Mouse (Mus musculus) CH12.LX (cell line): ENCODE data around the gene Gm2564. TPM values are rescaled to one million over a fixed set of nuclear protein-coding genes. Genes with fewer than 3 reads are reported as not detected.
"Not testable (repeated sequence)": the region's sequence is repeated elsewhere in the genome, so short reads cannot be mapped to it uniquely, and the experiment has no call there.

Source experiments
- DNase-seq: peaks from one replicate; pipeline ENCODE4 v3.0.0-alpha.2; 2013; ENCODE audit errors: extremely low read depth
- H3K27ac ChIP-seq: 2 replicates; pipeline ENCODE4 v1.5.1; 2012; ENCODE audit warnings: low read depth, mild to moderate bottlenecking, control low read depth, moderate library complexity; ENCODE audit not compliant: insufficient read depth
- H3K27me3 ChIP-seq: replicated peaks from 2 replicates; pipeline ENCODE3; 2012; ENCODE audit warnings: inconsistent platforms
- H3K36me3 ChIP-seq, 2 experiments: replicated peaks in 1 of 2; 2 replicates each; pipeline versions ENCODE3 to v1.6.1; 2012; ENCODE audit warnings: inconsistent platforms in 1 of 2, low read length in 1 of 2, mild to moderate bottlenecking in 1 of 2, mixed read lengths in 1 of 2, moderate library complexity in 1 of 2; ENCODE audit not compliant: control insufficient read depth in 1 of 2, insufficient read depth in 1 of 2
- H3K4me1 ChIP-seq, 2 experiments: 2 replicates each; pipeline ENCODE4 v1.6.1; 2012; ENCODE audit warnings: inconsistent platforms in 1 of 2, moderate library complexity in 1 of 2; ENCODE audit not compliant: insufficient read depth in 2 of 2, control insufficient read depth in 1 of 2
- H3K4me2 ChIP-seq: 2 replicates; pipeline ENCODE4 v1.6.1; 2012; ENCODE audit warnings: low read depth, mild to moderate bottlenecking, control low read depth; ENCODE audit not compliant: poor library complexity, insufficient read depth, severe bottlenecking
- H3K4me3 ChIP-seq, 3 experiments: fragments of 150-350 bp in 1 of 3; sonication (generic) in 1 of 3; replicated peaks in 1 of 3; 2 replicates each; pipeline versions ENCODE3 to v1.5.1; 2011 to 2012; ENCODE audit warnings: low read depth in 2 of 3, low read length in 2 of 3, mild to moderate bottlenecking in 2 of 3, moderate library complexity in 2 of 3, control low read depth in 1 of 3, improper control_type of control experiment in 1 of 3, inconsistent platforms in 1 of 3, mixed read lengths in 1 of 3; ENCODE audit not compliant: poor library complexity in 1 of 3
- H3K79me2 ChIP-seq: replicated peaks from 2 replicates; pipeline ENCODE4 v1.6.1; 2012; ENCODE audit warnings: mild to moderate bottlenecking, moderate library complexity; ENCODE audit not compliant: control insufficient read depth, poor library complexity, insufficient read depth, severe bottlenecking; ENCODE audit errors: extremely low read depth
- H3K9ac ChIP-seq: 2 replicates; pipeline ENCODE4 v1.6.1; 2012; ENCODE audit warnings: low read depth, mild to moderate bottlenecking, control low read depth, moderate library complexity; ENCODE audit not compliant: insufficient read depth
- H3K9me3 ChIP-seq: replicated peaks from 2 replicates; pipeline ENCODE3; 2012; ENCODE audit warnings: low read length, inconsistent platforms, mixed read lengths
- dilution Hi-C: fragments of 300-500 bp; cut with MboI; formaldehyde crosslinking; loops from 2 replicates; pipeline ENCODE4 v1.14.3; 2020; ENCODE audit warnings: low sequenced_read_pairs; ENCODE audit not compliant: extremely low pct_unique_long_range_greater_than_20kb, extremely low pct_ligation_motif_present
- in situ Hi-C: fragments of 300-500 bp; cut with MboI; formaldehyde crosslinking; loops from 3 replicates; pipeline ENCODE4 v1.14.3; 2019; ENCODE audit warnings: low sequenced_read_pairs, low pct_ligation_motif_present, low pct_unique_long_range_greater_than_20kb, mixed read lengths
- polyA plus RNA-seq: library from polyadenylated mRNA; unstranded; fragments of >175 nt; gene quantifications from 2 replicates; pipeline ENCODE4 v1.2.1, GENCODE M21; 2012; ENCODE audit warnings: low read depth; ENCODE audit not compliant: insufficient read length
- total RNA-seq, 2 experiments: library from RNA; depleted of rRNA; stranded (reverse); fragments of 300-350 nt in 1 of 2; fragments of >200 nt in 1 of 2; gene quantifications; 2 replicates each; pipeline ENCODE4 v1.2.3; 2012 to 2014

Gm2564 gene
- total and polyA plus RNA-seq, 3 experiments = not detected

GRCm38 (mm10) chr4:42680374-42681356 lies 51.1 kb downstream of the Gm2564 start:
- DNase-seq, H3K9me3 ChIP-seq, H3K4me2 ChIP-seq, H3K9ac ChIP-seq, H3K79me2 ChIP-seq, H3K36me3 ChIP-seq, H3K4me3 ChIP-seq, H3K27me3 ChIP-seq, H3K27ac ChIP-seq, in situ Hi-C loops, H3K4me1 ChIP-seq, dilution Hi-C loops: not testable (repeated sequence)

Other genes with a start within 250 kb of the Gm2564 start
- gene Gm21586, start 190.3 kb upstream of the Gm2564 start, total RNA-seq (2012; rRNA removed) = not detected in 2 replicates
- gene Gm21586, start 190.3 kb upstream of the Gm2564 start, total RNA-seq (2014; rRNA removed) = not detected in 2 replicates
- not detected in 2 replicates for gene Gm21586, start 190.3 kb upstream of the Gm2564 start, polyA plus RNA-seq
- not detected in 2 replicates for gene Gm2163, start 163.0 kb upstream of the Gm2564 start, total RNA-seq (2012; rRNA removed)
- gene Gm2163, start 163.0 kb upstream of the Gm2564 start, total RNA-seq (2014; rRNA removed) = not detected in 2 replicates
- gene Gm2163, start 163.0 kb upstream of the Gm2564 start, polyA plus RNA-seq = not detected in 2 replicates
- gene Fam205a2, start 101.5 kb upstream of the Gm2564 start, total RNA-seq (2012; rRNA removed) = not detected in 2 replicates
- not detected in 2 replicates for gene Fam205a2, start 101.5 kb upstream of the Gm2564 start, total RNA-seq (2014; rRNA removed)
- gene Fam205a2, start 101.5 kb upstream of the Gm2564 start, polyA plus RNA-seq = not detected in 2 replicates
- gene Gm10591, start 17.5 kb upstream of the Gm2564 start, total RNA-seq (2012; rRNA removed) = not detected in 2 replicates
- gene Gm10591, start 17.5 kb upstream of the Gm2564 start, total RNA-seq (2014; rRNA removed) = not detected in 2 replicates
- not detected in 2 replicates for gene Gm10591, start 17.5 kb upstream of the Gm2564 start, polyA plus RNA-seq
- not detected in 2 replicates for gene Ccl27b, start 25.5 kb downstream of the Gm2564 start, total RNA-seq (2012; rRNA removed)
- gene Ccl27b, start 25.5 kb downstream of the Gm2564 start, total RNA-seq (2014; rRNA removed) = not detected in 2 replicates
- not detected in 2 replicates for gene Ccl27b, start 25.5 kb downstream of the Gm2564 start, polyA plus RNA-seq
- gene Il11ra2, start 32.2 kb downstream of the Gm2564 start, total RNA-seq (2012; rRNA removed) = not detected in 2 replicates
- gene Il11ra2, start 32.2 kb downstream of the Gm2564 start, total RNA-seq (2014; rRNA removed) = not detected in 2 replicates
- gene Il11ra2, start 32.2 kb downstream of the Gm2564 start, polyA plus RNA-seq = not detected in 2 replicates
- gene 4930578G10Rik, start 105.8 kb downstream of the Gm2564 start, total RNA-seq (2012; rRNA removed) = not detected in 2 replicates
- gene 4930578G10Rik, start 105.8 kb downstream of the Gm2564 start, total RNA-seq (2014; rRNA removed) = not detected in 2 replicates
- not detected in 2 replicates for gene 4930578G10Rik, start 105.8 kb downstream of the Gm2564 start, polyA plus RNA-seq
- not detected in 2 replicates for gene Ccl19, start 126.9 kb downstream of the Gm2564 start, total RNA-seq (2012; rRNA removed)
- not detected in 2 replicates for gene Ccl19, start 126.9 kb downstream of the Gm2564 start, total RNA-seq (2014; rRNA removed)
- gene Ccl19, start 126.9 kb downstream of the Gm2564 start, polyA plus RNA-seq = not detected in 2 replicates
- gene Ccl21a, start 144.3 kb downstream of the Gm2564 start, total RNA-seq (2012; rRNA removed) = not detected in 2 replicates
- not detected in 2 replicates for gene Ccl21a, start 144.3 kb downstream of the Gm2564 start, total RNA-seq (2014; rRNA removed)
- gene Ccl21a, start 144.3 kb downstream of the Gm2564 start, polyA plus RNA-seq = not detected in 2 replicates
- not detected in 2 replicates for gene Fam205a1, start 224.2 kb downstream of the Gm2564 start, total RNA-seq (2012; rRNA removed)
- not detected in 2 replicates for gene Fam205a1, start 224.2 kb downstream of the Gm2564 start, total RNA-seq (2014; rRNA removed)
- not detected in 2 replicates for gene Fam205a1, start 224.2 kb downstream of the Gm2564 start, polyA plus RNA-seq
- not detected in 2 replicates for gene Gm12394, start 227.1 kb downstream of the Gm2564 start, total RNA-seq (2012; rRNA removed)
- not detected in 2 replicates for gene Gm12394, start 227.1 kb downstream of the Gm2564 start, total RNA-seq (2014; rRNA removed)
- gene Gm12394, start 227.1 kb downstream of the Gm2564 start, polyA plus RNA-seq = not detected in 2 replicates
- not detected in 2 replicates for gene Fam205c, start 244.5 kb downstream of the Gm2564 start, total RNA-seq (2012; rRNA removed)
- gene Fam205c, start 244.5 kb downstream of the Gm2564 start, total RNA-seq (2014; rRNA removed) = not detected in 2 replicates
- not detected in 2 replicates for gene Fam205c, start 244.5 kb downstream of the Gm2564 start, polyA plus RNA-seq